Mouse (Mus musculus): ENCODE measurements around the gene Ephx3.
A peak's percentile ranks its signal among the peaks of the same experiment; 100 is the strongest.

Ephx3 gene

DNA sequence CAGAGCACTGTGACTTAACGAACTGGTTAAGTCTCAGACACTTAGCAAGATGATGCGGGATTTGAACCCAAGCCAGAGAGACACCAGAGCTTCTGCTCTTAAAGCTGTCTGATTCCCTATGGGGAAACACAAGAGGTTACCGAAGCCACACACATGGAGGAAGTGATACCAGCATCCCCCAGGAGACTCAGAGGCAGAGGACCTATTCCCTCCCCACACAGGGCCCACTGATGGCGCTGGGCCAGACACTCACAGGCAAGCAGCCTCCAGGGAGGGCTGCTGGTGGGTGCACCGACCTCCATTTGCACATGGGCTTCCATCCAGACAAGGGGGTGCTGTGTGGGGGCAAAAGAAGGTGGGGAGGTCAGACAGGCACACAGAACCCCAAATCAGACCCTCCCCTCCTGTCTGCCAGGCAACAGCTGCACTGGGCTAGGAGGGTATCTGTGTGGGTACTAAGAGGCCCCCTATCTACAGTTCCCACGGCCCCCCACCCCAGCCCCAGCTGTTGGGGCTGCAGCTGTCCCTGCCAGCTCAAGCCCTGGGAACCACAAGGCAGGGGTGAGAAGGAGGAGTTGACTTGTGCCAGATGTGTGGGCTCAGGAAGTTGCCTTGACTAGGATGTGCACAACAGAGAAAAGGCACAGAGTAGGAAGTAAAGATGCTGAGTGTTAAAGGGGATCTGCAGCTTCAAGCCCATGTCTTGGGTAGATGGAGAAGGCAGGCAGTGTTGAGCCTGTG lies 25.3 kb downstream of the Ephx3 start:
- Histone ChIP-seq H3K27me3 (ENCODE audit: control insufficient read depth, insufficient read depth, low read length, poor library complexity, severe bottlenecking) (peaks cover 8% of the 10 kb centered on the region), H3K36me3 (ENCODE audit: control insufficient read depth, insufficient read depth, low read length, poor library complexity, severe bottlenecking) (no peaks in the 10 kb centered on the region)
- DNase-seq (ENCODE audit: low read depth, low spot score), result peak; percentile 85

DNA sequence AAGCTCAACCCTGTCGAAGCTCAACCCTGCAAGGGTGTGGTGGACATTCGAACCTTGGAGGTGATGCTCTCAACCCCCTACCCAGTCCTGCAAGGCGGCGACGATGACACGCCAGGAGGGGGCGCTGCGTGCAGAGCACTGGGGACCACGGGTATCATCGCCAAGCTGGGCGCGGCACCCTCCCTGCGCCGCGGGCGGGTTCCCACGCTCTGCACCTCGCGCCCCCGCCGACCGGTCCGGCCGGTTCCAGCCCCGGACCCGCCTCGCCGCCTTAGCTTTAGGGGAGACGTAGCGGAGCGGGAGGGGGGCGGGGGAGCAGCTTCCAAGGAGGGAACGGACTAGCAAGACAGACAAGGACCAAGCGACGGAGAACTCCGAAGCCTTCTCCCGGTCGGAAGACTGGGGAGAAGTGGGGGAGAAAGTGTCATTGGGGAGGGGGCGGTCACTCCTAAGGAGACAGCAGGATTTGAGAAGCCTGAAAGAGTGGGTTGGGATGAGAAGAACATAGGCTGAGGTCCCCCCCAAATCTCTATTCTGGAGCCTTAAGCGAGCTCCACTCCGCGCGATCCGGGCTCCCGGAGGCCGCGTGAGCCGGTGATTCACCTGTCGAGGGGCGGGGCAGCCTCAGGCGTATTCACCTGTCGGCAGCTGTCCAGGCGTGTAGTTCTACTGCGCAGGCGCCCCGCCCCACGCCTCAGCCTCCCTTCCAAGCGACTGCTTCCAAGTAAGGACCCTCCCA lies 27.1 kb downstream of the Ephx3 start:
- DNase-seq (ENCODE audit: low read depth, low spot score), result peak; percentile 56
- no peaks in the 10 kb centered on the region for H3K36me3 ChIP-seq (ENCODE audit: control insufficient read depth, insufficient read depth, low read length, poor library complexity, severe bottlenecking)
- H3K27me3 ChIP-seq (ENCODE audit: control insufficient read depth, insufficient read depth, low read length, poor library complexity, severe bottlenecking), result peaks cover 8% of the 10 kb centered on the region

DNA sequence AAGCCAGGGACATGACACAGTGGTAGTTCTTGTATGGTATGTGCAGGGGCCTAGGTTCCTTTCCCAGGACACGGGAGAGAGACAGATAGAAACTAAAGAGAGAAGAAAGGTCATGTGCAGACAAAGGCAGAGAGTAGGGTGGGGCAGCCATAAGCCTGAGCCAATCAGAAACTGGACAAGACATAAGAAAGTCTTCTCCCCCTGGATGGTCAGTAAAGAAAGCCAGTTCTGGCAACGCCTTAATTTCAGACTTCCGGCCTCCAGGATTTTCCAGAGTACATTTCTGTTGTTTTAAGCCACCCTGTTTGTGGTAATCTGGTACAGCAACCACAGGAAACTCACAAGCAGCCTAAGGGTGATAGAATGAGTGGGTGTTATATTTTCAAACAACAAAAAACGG lies 28.5 kb downstream of the Ephx3 start:
- H3K27me3 ChIP-seq (ENCODE audit: control insufficient read depth, insufficient read depth, low read length, poor library complexity, severe bottlenecking), result peaks cover 4% of the 10 kb centered on the region; the same call in 1 of the 2 replicates
- DNase-seq (ENCODE audit: low read depth, low spot score), result no peak
- no peaks in the 10 kb centered on the region for H3K36me3 ChIP-seq (ENCODE audit: control insufficient read depth, insufficient read depth, low read length, poor library complexity, severe bottlenecking)

DNA sequence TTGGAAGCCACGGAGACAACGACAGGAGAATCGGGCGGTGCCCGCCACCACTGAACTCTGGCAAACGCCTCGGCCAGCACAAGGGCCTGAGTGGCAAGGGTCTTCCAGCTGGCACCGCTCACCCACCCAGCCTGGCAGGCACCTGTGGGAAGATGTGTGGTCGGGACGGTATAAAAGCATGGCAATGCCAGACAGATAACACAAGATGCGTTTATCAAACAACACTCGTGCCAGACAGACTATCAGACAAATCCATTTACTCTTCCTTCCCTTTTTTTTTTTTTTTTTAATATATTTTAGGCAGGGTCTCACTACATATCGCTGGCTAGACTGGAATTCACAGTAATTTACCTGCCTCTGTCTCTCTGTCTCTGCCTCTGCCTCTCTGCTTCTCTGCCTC lies 30.5 kb downstream of the Ephx3 start:
- Histone ChIP-seq H3K36me3 (ENCODE audit: control insufficient read depth, insufficient read depth, low read length, poor library complexity, severe bottlenecking) (no peaks in the 10 kb centered on the region), H3K27me3 (ENCODE audit: control insufficient read depth, insufficient read depth, low read length, poor library complexity, severe bottlenecking) (peaks cover 2% of the 10 kb centered on the region; the same call in 1 of the 2 replicates)
- no peak for DNase-seq (ENCODE audit: low read depth, low spot score)

DNA sequence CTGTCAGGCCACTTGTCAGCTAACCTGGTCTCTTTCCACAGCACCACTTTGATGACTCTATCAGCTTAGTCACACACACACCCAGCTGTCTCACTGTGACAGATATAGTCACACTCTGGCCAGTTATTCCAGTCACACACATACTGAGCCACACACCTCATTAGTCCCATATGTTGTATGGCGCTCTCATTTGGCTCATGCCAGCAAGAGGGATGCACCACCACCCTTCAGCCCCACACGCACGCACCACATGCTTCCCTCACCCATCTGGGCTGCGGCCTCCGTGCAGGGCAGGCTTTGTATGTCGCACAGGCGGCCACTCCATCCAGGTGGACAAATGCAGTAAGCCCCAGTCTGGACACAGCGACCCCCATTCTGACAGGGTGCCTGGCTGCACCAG lies 42.6 kb downstream of the Ephx3 start:
- no peaks in the 10 kb centered on the region for H3K36me3 ChIP-seq (ENCODE audit: control insufficient read depth, insufficient read depth, low read length, poor library complexity, severe bottlenecking)
- no peaks in the 10 kb centered on the region for H3K27me3 ChIP-seq (ENCODE audit: control insufficient read depth, insufficient read depth, low read length, poor library complexity, severe bottlenecking)
- DNase-seq (ENCODE audit: low read depth, low spot score), result no peak

DNA sequence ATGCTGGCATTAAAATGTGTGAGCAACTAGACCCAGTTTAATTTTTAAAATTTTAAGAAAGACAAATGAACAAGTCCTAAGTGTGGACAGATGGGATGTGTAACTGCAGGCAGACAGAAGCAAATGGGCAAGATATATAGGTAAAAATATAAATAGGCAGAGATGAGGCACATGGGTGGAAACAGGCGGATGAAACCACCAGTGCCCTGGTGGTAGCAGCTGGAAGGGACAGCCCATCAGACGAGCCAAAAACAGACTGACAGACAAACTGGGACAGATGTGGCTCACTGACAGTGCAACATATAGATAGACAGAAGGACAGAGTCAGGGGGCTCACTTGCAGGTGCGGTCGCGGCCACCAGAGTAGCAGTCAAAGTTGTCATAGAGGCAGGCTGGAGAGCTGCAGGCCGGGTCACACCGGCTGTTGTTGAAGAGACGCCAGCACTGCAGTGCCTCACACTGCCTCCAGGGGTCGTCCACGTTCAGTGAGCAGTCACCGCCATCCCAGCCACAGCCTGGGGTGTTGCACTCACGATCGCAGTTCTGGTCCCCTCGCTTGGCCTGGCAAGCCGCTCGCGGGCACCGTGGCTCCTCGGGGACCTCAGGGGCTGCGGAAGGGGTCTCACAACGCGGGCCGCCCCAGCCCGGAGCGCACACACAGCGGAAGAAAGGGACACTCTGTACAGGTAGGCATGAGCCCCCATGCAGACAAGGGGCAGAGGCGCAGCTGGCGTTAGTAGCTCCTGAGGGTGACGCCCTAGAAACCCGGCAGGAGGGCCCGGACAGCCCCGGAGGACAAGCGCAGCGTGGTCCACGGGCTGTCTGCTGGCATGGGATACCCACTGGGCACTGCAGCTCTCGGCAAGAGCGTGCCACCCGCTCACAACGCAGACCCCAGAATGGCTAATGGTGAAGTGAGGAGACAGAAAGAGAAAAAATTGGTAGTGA lies 46.2 kb downstream of the Ephx3 start:
- DNase-seq (ENCODE audit: low read depth, low spot score), result peak; percentile 84
- H3K27me3 ChIP-seq (ENCODE audit: control insufficient read depth, insufficient read depth, low read length, poor library complexity, severe bottlenecking), result no peaks in the 10 kb centered on the region
- H3K36me3 ChIP-seq (ENCODE audit: control insufficient read depth, insufficient read depth, low read length, poor library complexity, severe bottlenecking), result no peaks in the 10 kb centered on the region

DNA sequence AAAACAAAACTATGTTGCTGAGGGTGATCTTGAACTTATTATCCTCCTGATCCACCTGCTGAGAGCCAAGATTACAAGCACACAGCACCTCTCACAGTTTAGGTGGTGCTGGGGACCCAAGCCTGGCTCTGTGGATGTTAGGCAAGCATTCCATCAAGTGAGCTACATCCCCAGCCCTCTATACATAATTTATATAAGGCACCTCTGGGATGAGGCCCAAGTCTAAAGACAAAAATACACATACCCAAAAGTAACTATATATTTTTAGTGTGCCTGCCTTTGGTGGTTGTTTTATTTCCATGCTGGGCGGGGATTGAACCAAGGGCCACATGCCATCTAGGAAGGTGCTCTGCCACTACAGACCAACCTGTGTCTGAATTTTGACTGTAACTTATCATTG lies 47.1 kb downstream of the Ephx3 start:
- no peak for DNase-seq (ENCODE audit: low read depth, low spot score)

More for the DNA sequence above, 47.1 kb downstream of the Ephx3 start:
- Histone ChIP-seq H3K36me3 (ENCODE audit: control insufficient read depth, insufficient read depth, low read length, poor library complexity, severe bottlenecking) (no peaks in the 10 kb centered on the region), H3K27me3 (ENCODE audit: control insufficient read depth, insufficient read depth, low read length, poor library complexity, severe bottlenecking) (no peaks in the 10 kb centered on the region)
